Mouse (Mus musculus) brain, embryonic 14.5 days (tissue): ENCODE results near the gene Ndufc1. TPM values are rescaled to one million over a fixed set of nuclear protein-coding genes. Genes with fewer than 3 reads are reported as not detected.
"Not testable (repeated sequence)": the region's sequence is repeated elsewhere in the genome, so short reads cannot be mapped to it uniquely, and the experiment has no call there.

Source experiments
- DNase-seq: peaks from one replicate; pipeline ENCODE4 v3.0.0-alpha.2; 2011; ENCODE audit warnings: low read depth
- CTCF ChIP-seq: fragments of 200-500 bp; IDR thresholded peaks from 2 replicates; pipeline ENCODE4 v1.5.1; 2012; ENCODE audit warnings: inconsistent platforms, mild to moderate bottlenecking, moderate library complexity, borderline replicate concordance; ENCODE audit not compliant: insufficient read depth, insufficient read length; ENCODE audit errors: extremely low read depth
- POLR2A ChIP-seq: fragments of 200-500 bp; IDR thresholded peaks from 2 replicates; pipeline ENCODE4 v1.6.1; 2012; ENCODE audit warnings: mild to moderate bottlenecking, inconsistent platforms, borderline replicate concordance; ENCODE audit not compliant: poor library complexity, insufficient read depth, insufficient read length, severe bottlenecking; ENCODE audit errors: extremely low read depth
- polyA plus RNA-seq: library from polyadenylated mRNA; depleted of rRNA; stranded (reverse); fragments of >200 nt; gene quantifications from 2 replicates; pipeline ENCODE4 v1.2.3, GENCODE M21; 2012

Gene Ndufc1
- polyA plus RNA-seq, 1 experiment = 349 TPM

GRCm38 (mm10) chr3:51413276-51413675 lies 4.5 kb upstream of the Ndufc1 start:
- TF ChIP-seq POLR2A = no peak
- no peak for TF ChIP-seq CTCF
- DNase-seq = no peak

GRCm38 (mm10) chr3:51412457-51412856 lies 3.7 kb upstream of the Ndufc1 start:
- TF ChIP-seq POLR2A = no peak
- TF ChIP-seq CTCF = no peak
- no peak for DNase-seq

- peak; percentile 35 for DNase-seq
- no peak for TF ChIP-seq POLR2A
- no peak for TF ChIP-seq CTCF
These were observed 773 bp downstream of the Ndufc1 start for GRCm38 (mm10) chr3:51407870-51408560.

- TF ChIP-seq POLR2A = no peak
- no peak for TF ChIP-seq CTCF
- no peak for DNase-seq
These were observed 6.2 kb downstream of the Ndufc1 start for GRCm38 (mm10) chr3:51402628-51403027.

GRCm38 (mm10) chr3:51402054-51402453 lies 6.7 kb downstream of the Ndufc1 start:
- DNase-seq = not testable (repeated sequence)

GRCm38 (mm10) chr3:51400682-51401081 lies 8.1 kb downstream of the Ndufc1 start:
- no peak for DNase-seq
- no peak for TF ChIP-seq CTCF
- TF ChIP-seq POLR2A = no peak

GRCm38 (mm10) chr3:51399531-51399930 lies 9.3 kb downstream of the Ndufc1 start:
- no peak for DNase-seq
- TF ChIP-seq POLR2A = no peak
- TF ChIP-seq CTCF = no peak

- no peak for TF ChIP-seq CTCF
- TF ChIP-seq POLR2A = no peak
- DNase-seq = peak; percentile 55
These were observed 10.1 kb downstream of the Ndufc1 start for GRCm38 (mm10) chr3:51398667-51399066.

GRCm38 (mm10) chr3:51397700-51398299 lies 11.0 kb downstream of the Ndufc1 start:
- TF ChIP-seq POLR2A (no peak), CTCF (no peak)

GRCm38 (mm10) chr3:51396219-51397068 lies 12.3 kb downstream of the Ndufc1 start, which contains the start of gene Mgarp:
TSS of gene Mgarp (minus strand) at chr3:51396738.
- TF ChIP-seq POLR2A = no peak
- peak; percentile 69 for DNase-seq

More at GRCm38 (mm10) chr3:51397700-51398299, 11.0 kb downstream of the Ndufc1 start:
- no peak for DNase-seq

- DNase-seq = no peak
- TF ChIP-seq CTCF = no peak
- no peak for TF ChIP-seq POLR2A
These were observed 13.2 kb downstream of the Ndufc1 start for GRCm38 (mm10) chr3:51395461-51396145.

GRCm38 (mm10) chr3:51394881-51395280 lies 13.9 kb downstream of the Ndufc1 start:
- DNase-seq = no peak
- TF ChIP-seq POLR2A (no peak), CTCF (no peak)
